Comparison of ENCODE assay signal across 13 mouse cellular contexts in genomic region chr11:112327606-112328005, GRCm38 (mm10).
"Had no signal": no experiment of that assay in that cellular context is flagged by ENCODE, and none has a peak within 500 bp of the region (broad histone marks: within the 10 kb centered on the region; RNA-seq: fewer than 3 reads in every experiment).

No protein-coding gene starts in this region.

- ATAC-seq: midbrain, embryonic 15.5 days had no signal

- H3K9me3 ChIP-seq: kidney, embryonic 15.5 days; limb, embryonic 12.5 days; midbrain, embryonic 15.5 days; neural tube, embryonic 13.5 days had no signal

- H3K36me3 ChIP-seq: kidney, embryonic 15.5 days; limb, embryonic 12.5 days; midbrain, embryonic 15.5 days; neural tube, embryonic 13.5 days had no signal

- H3K27ac ChIP-seq: kidney, embryonic 15.5 days; left cerebral cortex, adult 2 months; limb, embryonic 12.5 days; liver, embryonic 14.5 days; midbrain, embryonic 15.5 days; neural tube, embryonic 13.5 days had no signal

- H3K9ac ChIP-seq: kidney, embryonic 15.5 days; limb, embryonic 12.5 days; liver, embryonic 14.5 days; midbrain, embryonic 15.5 days; neural tube, embryonic 13.5 days had no signal

- H3K4me3 ChIP-seq: kidney, embryonic 15.5 days; left cerebral cortex, adult 2 months; limb, embryonic 12.5 days; midbrain, embryonic 15.5 days; neural tube, embryonic 13.5 days had no signal

- H3K27me3 ChIP-seq: kidney, embryonic 15.5 days; limb, embryonic 12.5 days; midbrain, embryonic 15.5 days; neural tube, embryonic 13.5 days had no signal

- H3K4me1 ChIP-seq: kidney, embryonic 15.5 days; limb, embryonic 12.5 days; midbrain, embryonic 15.5 days had no signal

- H3K4me2 ChIP-seq: kidney, embryonic 15.5 days; limb, embryonic 12.5 days; midbrain, embryonic 15.5 days; neural tube, embryonic 13.5 days had no signal

- DNase-seq: kidney, postnatal 25 days; lung, adult 18-20 months; retina, postnatal 1 day; right cerebral cortex, postnatal 4 days; spleen, adult 18-20 months; thymus, adult 18-20 months; thymus, postnatal 14 days had no signal
